Mouse (Mus musculus): ENCODE measurements around the gene Cenpl.

DNA sequence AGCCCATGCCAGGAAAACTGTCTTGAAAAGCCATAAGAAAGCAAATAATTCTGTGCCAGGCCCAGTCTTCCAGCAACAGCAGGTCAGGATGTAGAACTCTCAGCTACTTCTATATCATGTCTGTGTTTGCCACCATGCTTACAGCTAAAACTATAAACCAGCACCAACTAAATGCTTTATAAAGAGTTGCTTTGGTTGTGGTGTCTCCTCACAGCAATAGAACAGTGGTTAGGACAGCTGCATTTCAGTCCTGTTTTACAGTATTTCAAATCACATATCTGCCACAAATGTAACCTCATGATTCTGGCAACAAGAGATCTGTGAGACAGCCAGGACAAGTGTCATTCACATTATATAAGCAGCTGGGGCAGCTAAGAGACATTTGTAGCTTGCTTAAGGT, 29.7 kb upstream of the Cenpl start:
- TF ChIP-seq CTCF (IDR thresholded peaks at IDR 0.05; ENCODE audit: borderline replicate concordance, control insufficient read depth, extremely low read depth, insufficient read depth, low read length, poor library complexity) (no peak), POLR2A (IDR thresholded peaks at IDR 0.05; ENCODE audit: control insufficient read depth, extremely low read depth, insufficient read depth, low read length, poor library complexity) (no peak)
